Mouse (Mus musculus) duodenum, adult 2 months (tissue): ENCODE measurements around the gene Bcl3. TPM values are rescaled to one million over a fixed set of nuclear protein-coding genes. Genes with fewer than 3 reads are reported as not detected.

ENCODE experiments used
- polyA plus RNA-seq: library from polyadenylated mRNA; depleted of rRNA; stranded (reverse); fragments of >200 nt; gene quantifications from 2 replicates; pipeline ENCODE4 v1.2.3, GENCODE M21; 2012; ENCODE audit warnings: low replicate concordance; rRNA removed

Bcl3 gene
- polyA plus RNA-seq = 202 and 317 TPM in 2 replicates

DNA sequence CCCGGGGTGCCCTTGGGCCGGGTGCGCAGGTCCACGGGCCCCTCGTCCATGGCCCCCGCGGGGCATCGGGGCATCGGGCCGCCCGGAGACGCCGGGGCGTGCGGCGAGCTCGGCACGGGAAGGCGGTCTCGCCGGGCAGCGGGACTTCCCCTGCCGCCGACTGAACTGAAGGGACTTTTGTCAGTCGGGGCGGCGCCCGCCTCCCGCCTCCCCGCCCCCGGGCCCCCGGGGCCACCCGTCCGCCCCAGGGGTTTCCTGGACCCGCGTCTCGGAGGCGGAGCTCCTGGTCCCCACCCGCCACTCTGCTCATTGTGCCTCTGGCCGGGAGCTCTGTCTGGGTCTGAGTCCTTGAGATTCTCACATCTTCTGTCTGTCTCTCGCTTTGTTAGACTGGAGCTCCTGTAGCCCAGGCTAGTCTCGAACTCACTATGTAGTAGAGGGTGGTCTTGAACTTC lies at the start of gene Bcl3:
TSS of gene Bcl3 (minus strand) at position 167 of the 455 bp plus-strand sequence.

DNA sequence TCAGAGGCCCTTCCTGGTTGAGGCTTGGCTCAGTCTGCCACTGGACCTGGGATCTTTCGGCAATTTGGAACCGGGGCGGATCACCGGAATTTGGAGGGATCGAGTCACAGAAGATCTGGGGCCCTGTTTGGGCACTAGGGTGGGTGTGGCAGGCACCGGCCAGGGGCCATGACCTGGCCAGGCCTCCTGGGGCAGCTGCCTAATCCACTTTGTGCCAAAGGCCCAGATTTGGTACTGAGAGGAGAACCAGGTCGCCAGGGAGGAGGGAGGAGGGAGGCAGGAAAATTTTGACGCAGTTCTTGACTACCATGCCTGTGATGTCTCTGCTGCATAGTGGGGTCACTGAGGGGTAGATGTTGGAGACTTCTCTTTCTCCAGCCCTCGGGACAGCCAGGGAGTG lies 38.6 kb upstream of the Bcl3 start, which contains the start of gene Ceacam16:
TSS of gene Ceacam16 (minus strand) at position 101 of the 400 bp plus-strand sequence.

DNA sequence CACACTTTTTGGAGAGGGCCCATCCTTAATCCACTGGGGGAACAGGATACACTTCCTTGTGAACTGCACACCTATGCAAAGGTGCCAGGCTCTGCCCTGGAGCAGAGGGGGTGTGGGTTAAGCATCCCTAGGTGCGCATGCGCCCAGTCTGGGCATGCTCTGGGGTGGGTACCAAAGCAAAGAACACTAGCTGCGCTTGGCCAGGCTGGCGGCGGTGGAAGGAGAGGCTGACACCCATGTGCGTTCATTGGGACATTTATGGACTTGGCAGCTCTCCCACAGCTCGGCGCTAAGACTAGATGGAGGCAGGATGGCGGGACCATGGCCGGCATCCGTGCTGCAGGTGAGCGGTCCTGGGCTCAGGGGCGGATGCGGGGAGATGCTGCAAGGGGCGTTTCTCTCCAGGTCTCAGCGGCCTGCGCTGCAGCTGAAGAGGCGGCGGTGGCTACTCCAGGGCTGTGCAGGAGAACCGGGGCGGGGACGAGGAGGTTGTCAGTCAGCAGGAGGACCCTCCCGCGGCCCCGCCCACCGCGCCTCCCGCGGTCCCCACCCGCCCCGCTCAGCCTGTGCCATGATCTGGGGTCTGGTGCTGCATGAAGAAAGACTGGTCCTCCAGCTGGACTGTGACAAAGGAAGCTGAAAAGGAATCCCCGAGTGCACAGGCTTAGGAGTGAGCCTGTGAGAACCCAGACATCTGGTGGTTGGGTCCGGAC lies 29.4 kb upstream of the Bcl3 start, which contains the start of gene Gm19345:
TSS of gene Gm19345 (plus strand) at position 146 of the 713 bp plus-strand sequence.

DNA sequence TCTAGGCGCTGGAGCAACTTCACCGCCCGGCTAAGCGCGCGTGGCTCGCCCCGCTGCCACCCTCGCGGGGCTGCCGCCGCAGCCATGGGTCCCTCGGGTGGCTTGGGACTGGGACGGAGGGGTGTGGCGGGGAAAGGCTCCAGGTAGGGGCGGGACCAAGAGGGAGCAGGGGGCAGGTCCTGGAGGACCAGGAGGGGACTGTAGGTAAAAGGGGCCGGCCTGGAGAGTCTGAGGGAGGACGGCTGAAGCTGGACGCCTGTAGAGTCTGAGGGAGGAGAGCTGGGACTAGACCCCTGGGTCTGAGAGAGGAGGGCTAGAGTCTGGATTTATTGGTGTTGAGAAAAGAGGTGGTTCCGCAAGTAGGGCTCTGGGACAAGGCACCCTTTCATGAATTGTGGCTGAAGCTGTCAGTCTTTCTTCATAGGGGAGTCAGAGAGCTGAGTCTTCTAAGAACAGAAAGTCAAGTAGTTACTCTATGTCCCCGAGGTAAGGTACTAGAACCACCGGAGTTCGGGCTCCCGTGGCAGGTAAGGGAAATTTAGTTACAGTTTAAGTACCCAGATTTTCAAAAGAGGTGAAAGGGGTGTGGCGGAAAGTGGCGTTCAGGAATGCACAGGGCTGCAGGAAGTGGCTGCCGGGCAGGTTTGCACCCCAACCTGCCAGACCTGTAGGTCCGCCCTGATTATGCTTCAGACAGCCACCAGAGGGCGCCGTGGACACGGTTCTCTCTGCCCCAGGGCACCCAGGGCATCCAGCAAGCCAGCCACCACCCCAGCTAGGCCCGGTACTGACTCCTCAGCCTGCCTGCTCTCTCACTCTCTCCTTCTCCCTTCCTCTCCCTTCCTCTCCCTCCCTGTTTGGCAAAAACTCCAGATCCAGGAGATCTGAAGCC lies 25.6 kb downstream of the Bcl3 start, which contains the start of gene Cblc:
TSS of gene Cblc (minus strand) at position 113 of the 892 bp plus-strand sequence.

DNA sequence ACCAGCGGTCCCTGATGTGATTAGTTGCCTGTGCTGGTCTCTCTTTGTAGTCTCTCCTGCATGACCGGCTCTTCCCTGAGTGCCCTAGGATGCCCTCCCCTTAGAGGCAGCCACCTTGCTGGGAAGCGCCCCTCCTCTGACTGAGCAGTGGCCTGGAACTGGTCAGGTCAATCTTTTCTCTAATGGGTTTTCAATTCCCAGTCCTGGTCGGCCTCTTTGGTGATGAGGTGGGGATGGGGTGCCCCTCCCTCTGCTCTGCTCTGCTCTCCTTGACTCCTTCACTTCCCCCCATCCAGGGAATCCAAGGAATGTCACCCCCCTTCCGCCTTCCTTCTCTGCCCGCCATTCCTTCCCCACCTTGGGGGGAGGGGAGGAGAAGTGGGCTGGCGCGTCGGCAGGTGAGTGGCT lies 51.6 kb downstream of the Bcl3 start, which contains the start of gene Bcam:
TSS of gene Bcam (minus strand) at position 33 of the 408 bp plus-strand sequence.

Other genes with a start within 250 kb of the Bcl3 start
- 3.9 and 4.8 TPM in 2 replicates for gene Zfp296, start 245.5 kb downstream of the Bcl3 start, polyA plus RNA-seq
- 94.7 and 164 TPM in 2 replicates for gene Gemin7, start 245.2 kb downstream of the Bcl3 start, polyA plus RNA-seq
- gene Clasrp, start 218.3 kb downstream of the Bcl3 start, polyA plus RNA-seq = 168 and 347 TPM in 2 replicates
- gene Relb, start 193.3 kb downstream of the Bcl3 start, polyA plus RNA-seq = 41.9 and 115 TPM in 2 replicates
- 104 and 143 TPM in 2 replicates for gene Clptm1, start 157.7 kb downstream of the Bcl3 start, polyA plus RNA-seq
- 950 and 3,249 TPM in 2 replicates for gene Apoc2, start 144.8 kb downstream of the Bcl3 start, polyA plus RNA-seq
- 1.4 TPM in 1 of 2 replicates, not detected in the other for gene Gm44805, start 141.3 kb downstream of the Bcl3 start, polyA plus RNA-seq
- 0.36 and 1.9 TPM in 2 replicates for gene Apoc4, start 141.3 kb downstream of the Bcl3 start, polyA plus RNA-seq
- gene Apoc1, start 130.1 kb downstream of the Bcl3 start, polyA plus RNA-seq = 0.72 and 1.2 TPM in 2 replicates
- gene Apoe, start 123.6 kb downstream of the Bcl3 start, polyA plus RNA-seq = 286 and 462 TPM in 2 replicates
- gene Tomm40, start 107.3 kb downstream of the Bcl3 start, polyA plus RNA-seq = 95.8 and 122 TPM in 2 replicates
- gene Nectin2, start 72.3 kb downstream of the Bcl3 start, polyA plus RNA-seq = 232 and 247 TPM in 2 replicates
- gene Bcam, start 51.8 kb downstream of the Bcl3 start, polyA plus RNA-seq = 25.1 and 27.9 TPM in 2 replicates
- 94.7 and 149 TPM in 2 replicates for gene Cblc, start 26.0 kb downstream of the Bcl3 start, polyA plus RNA-seq
- gene Gm19345, start 29.2 kb upstream of the Bcl3 start, polyA plus RNA-seq = 0.44 TPM in 1 of 2 replicates, not detected in the other
- 0.20 and 0.71 TPM in 2 replicates for gene Ceacam16, start 38.5 kb upstream of the Bcl3 start, polyA plus RNA-seq
- 0.05 TPM in 1 of 2 replicates, not detected in the other for gene Ceacam19, start 65.2 kb upstream of the Bcl3 start, polyA plus RNA-seq
- gene Pvr, start 98.4 kb upstream of the Bcl3 start, polyA plus RNA-seq = 7.0 TPM in 2 replicates
- gene Igsf23, start 128.0 kb upstream of the Bcl3 start, polyA plus RNA-seq = 125 and 289 TPM in 2 replicates
- gene Ceacam20, start 142.6 kb upstream of the Bcl3 start, polyA plus RNA-seq = 19.7 and 71.0 TPM in 2 replicates
- 1.9 and 2.2 TPM in 2 replicates for gene Nlrp9b, start 168.7 kb upstream of the Bcl3 start, polyA plus RNA-seq